Mouse (Mus musculus): ENCODE measurements around the gene Tmem254c. TPM values are rescaled to one million over a fixed set of nuclear protein-coding genes. Genes with fewer than 3 reads are reported as not detected.

The Tmem254c gene
- polyA plus RNA-seq (2012; rRNA removed; ENCODE audit: low replicate concordance): 45.4 and 71.4 TPM in 2 replicates

GRCm38 (mm10) chr14:26067325-26067633, at the start of gene Tmem254c:
TSS of gene Tmem254c (minus strand) at chr14:26067355.

GRCm38 (mm10) chr14:26081997-26082396, 14.8 kb upstream of the Tmem254c start, which contains the start of gene Cphx3:
TSS of gene Cphx3 (plus strand) at chr14:26082297.

GRCm38 (mm10) chr14:26081216-26081615, 14.1 kb upstream of the Tmem254c start, which contains the start of gene Cphx2:
TSS of gene Cphx2 (plus strand) at chr14:26081516.

GRCm38 (mm10) chr14:26042611-26043010, 24.5 kb downstream of the Tmem254c start, which contains the start of gene Gm9780:
TSS of gene Gm9780 (minus strand) at chr14:26042711.

Other genes with a start within 250 kb of the Tmem254c start
- gene Anxa11, start 225.2 kb downstream of the Tmem254c start, polyA plus RNA-seq (2012; rRNA removed; ENCODE audit: low replicate concordance): 75.0 and 121 TPM in 2 replicates
- 8.3 and 11.2 TPM in 2 replicates for gene Plac9a, start 164.3 kb downstream of the Tmem254c start, polyA plus RNA-seq (2012; rRNA removed; ENCODE audit: low replicate concordance)
- gene Tmem254a, start 139.7 kb downstream of the Tmem254c start, polyA plus RNA-seq (2012; rRNA removed; ENCODE audit: low replicate concordance): 9.6 and 10.5 TPM in 2 replicates
- gene Cphx1, start 129.1 kb downstream of the Tmem254c start, polyA plus RNA-seq (2012; rRNA removed; ENCODE audit: low replicate concordance): not detected in 2 replicates
- 0.50 and 2.1 TPM in 2 replicates for gene Duxbl1, start 88.8 kb downstream of the Tmem254c start, polyA plus RNA-seq (2012; rRNA removed; ENCODE audit: low replicate concordance)
- gene Gm9780, start 24.6 kb downstream of the Tmem254c start, polyA plus RNA-seq (2012; rRNA removed; ENCODE audit: low replicate concordance): 541 and 599 TPM in 2 replicates
- not detected in 2 replicates for gene Cphx2, start 14.2 kb upstream of the Tmem254c start, polyA plus RNA-seq (2012; rRNA removed; ENCODE audit: low replicate concordance)
- gene Cphx3, start 14.9 kb upstream of the Tmem254c start, polyA plus RNA-seq (2012; rRNA removed; ENCODE audit: low replicate concordance): not detected in 2 replicates
- gene Duxbl2, start 51.0 kb upstream of the Tmem254c start, polyA plus RNA-seq (2012; rRNA removed; ENCODE audit: low replicate concordance): 0.26 and 1.7 TPM in 2 replicates
- gene Plac9b, start 115.1 kb upstream of the Tmem254c start, polyA plus RNA-seq (2012; rRNA removed; ENCODE audit: low replicate concordance): 187 and 215 TPM in 2 replicates
- 77.8 and 107 TPM in 2 replicates for gene Tmem254b, start 139.7 kb upstream of the Tmem254c start, polyA plus RNA-seq (2012; rRNA removed; ENCODE audit: low replicate concordance)
- gene Duxbl3, start 190.6 kb upstream of the Tmem254c start, polyA plus RNA-seq (2012; rRNA removed; ENCODE audit: low replicate concordance): 0.72 and 8.9 TPM in 2 replicates